Mouse (Mus musculus): ENCODE measurements at regions not wholly inside any gene's neighbourhood (a gene's known extent, or its start where the extent isn't known, plus 50 kb on each side); places are given as distances from the start of the nearest gene placed in this dataset.
A peak's percentile ranks its signal among the peaks of the same experiment; 100 is the strongest.

DNA sequence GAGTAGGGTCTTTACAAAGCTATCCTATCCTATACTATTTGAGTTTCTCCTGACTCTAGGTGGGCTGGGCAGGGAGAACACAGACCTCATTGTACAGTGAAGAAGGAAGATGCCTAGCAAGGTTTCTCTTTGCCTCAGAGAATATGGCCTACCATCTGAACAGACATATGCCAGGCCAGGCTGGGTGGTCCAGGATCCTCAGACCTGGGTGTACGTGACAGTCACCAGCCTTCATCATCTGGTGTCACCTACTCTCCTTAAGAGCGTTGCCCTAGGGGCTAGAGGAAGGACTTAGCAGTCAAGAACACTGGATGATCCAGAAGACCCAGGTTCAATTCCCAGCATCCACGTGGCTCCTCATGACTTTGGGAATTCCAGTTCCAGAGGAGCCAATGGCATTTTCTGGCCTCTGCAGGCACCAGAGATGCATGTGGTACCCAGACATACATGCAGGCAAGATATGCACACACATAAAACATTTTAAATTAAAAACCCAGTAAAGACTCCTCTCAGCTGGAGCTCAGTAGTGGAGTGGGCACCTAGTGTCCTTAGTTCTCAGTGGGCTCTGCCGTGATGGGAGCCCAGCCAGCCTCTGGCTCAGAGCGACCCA, 214.9 kb downstream of the Bcl2l11 start:
- DNase-seq (ENCODE audit: extremely low read depth, low read depth, low spot score): no peak
- Histone ChIP-seq H3K4me1 (ENCODE audit: control insufficient read depth, insufficient read depth, low read length) (peaks cover 9% of the 10 kb centered on the region), H3K27me3 (ENCODE audit: control insufficient read depth, insufficient read depth, low read length) (no peaks in the 10 kb centered on the region), H3K4me3 (ENCODE audit: insufficient read depth, low read depth, low read length) (no peak overlapping the region), H3K27ac (replicated peaks; ENCODE audit: insufficient read depth, low read depth, low read length) (no peak overlapping the region), H3K36me3 (ENCODE audit: control insufficient read depth, insufficient read depth, low read length) (no peaks in the 10 kb centered on the region), H3K79me2 (ENCODE audit: control insufficient read depth, insufficient read depth, low read length) (no peaks in the 10 kb centered on the region), H3K9ac (ENCODE audit: low read depth, low read length) (no peak overlapping the region)
- no peak for TF ChIP-seq POLR2A (IDR thresholded peaks at IDR 0.05; ENCODE audit: extremely low read depth, insufficient read depth, low read length)
- TF ChIP-seq CTCF (IDR thresholded peaks at IDR 0.05; ENCODE audit: low read depth, low read length): no peak
- 99% methylated on average over 5 of the region's 5 CpGs for WGBS

DNA sequence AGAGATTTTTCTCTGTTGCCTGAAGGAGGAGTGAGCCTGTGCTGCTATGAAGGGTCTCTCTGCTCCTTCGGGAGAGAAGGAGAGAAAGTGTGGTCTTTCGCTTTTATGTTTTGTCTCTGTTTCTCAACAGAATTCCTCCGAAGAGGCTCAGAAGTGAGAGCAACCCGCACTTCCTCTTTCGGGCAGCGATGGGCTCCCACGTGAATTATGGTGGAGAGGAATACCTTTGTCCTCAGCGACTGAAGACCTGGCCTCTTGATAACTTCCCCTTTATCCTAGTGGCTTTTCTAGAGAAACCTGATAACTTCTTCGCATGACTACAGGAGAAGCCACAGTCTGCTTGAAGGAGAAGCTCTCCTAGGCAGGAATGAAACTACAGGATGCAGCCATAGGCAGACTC, 216.4 kb downstream of the Bcl2l11 start:
- WGBS: 85% methylated on average over 9 of the region's 9 CpGs
- H3K9ac ChIP-seq (ENCODE audit: low read depth, low read length): no peak overlapping the region
- H3K4me3 ChIP-seq (ENCODE audit: insufficient read depth, low read depth, low read length): no peak overlapping the region
- no peak overlapping the region for H3K27ac ChIP-seq (replicated peaks; ENCODE audit: insufficient read depth, low read depth, low read length)
- DNase-seq (ENCODE audit: extremely low read depth, low read depth, low spot score): no peak
- peaks cover 9% of the 10 kb centered on the region for H3K4me1 ChIP-seq (ENCODE audit: control insufficient read depth, insufficient read depth, low read length)
- H3K79me2 ChIP-seq (ENCODE audit: control insufficient read depth, insufficient read depth, low read length): no peaks in the 10 kb centered on the region
- H3K27me3 ChIP-seq (ENCODE audit: control insufficient read depth, insufficient read depth, low read length): no peaks in the 10 kb centered on the region
- TF ChIP-seq POLR2A (IDR thresholded peaks at IDR 0.05; ENCODE audit: extremely low read depth, insufficient read depth, low read length) (no peak), CTCF (IDR thresholded peaks at IDR 0.05; ENCODE audit: low read depth, low read length) (no peak)
- H3K36me3 ChIP-seq (ENCODE audit: control insufficient read depth, insufficient read depth, low read length): no peaks in the 10 kb centered on the region

DNA sequence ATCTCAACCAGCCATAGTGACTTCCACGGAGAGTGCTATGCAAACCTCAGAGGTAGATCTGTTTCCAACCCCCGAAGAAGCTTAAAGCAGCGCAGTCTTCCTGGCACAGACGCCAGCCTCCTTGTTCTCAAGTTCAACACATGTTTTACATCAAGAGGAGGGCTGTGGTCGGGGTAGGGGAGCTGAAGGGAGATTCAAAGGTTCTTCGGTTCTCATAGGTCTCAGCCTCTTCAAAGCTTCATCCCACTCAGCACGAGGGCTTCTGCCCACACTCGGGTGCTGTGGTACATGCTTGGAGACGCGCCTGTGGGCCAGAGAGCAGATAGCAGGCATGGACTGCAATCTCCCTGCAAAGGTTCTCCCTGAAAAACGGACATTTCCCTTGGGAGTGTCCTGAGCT, 219.7 kb downstream of the Bcl2l11 start:
- TF ChIP-seq CTCF (IDR thresholded peaks at IDR 0.05; ENCODE audit: low read depth, low read length) (no peak), POLR2A (IDR thresholded peaks at IDR 0.05; ENCODE audit: extremely low read depth, insufficient read depth, low read length) (no peak)

GRCm38 (mm10) chr2:128348556-128348955, 222.7 kb downstream of the Bcl2l11 start:
- WGBS: 83% methylated on average over 2 of the region's 2 CpGs
- Histone ChIP-seq H3K27me3 (ENCODE audit: control insufficient read depth, insufficient read depth, low read length) (no peaks in the 10 kb centered on the region), H3K4me3 (ENCODE audit: insufficient read depth, low read depth, low read length) (no peak overlapping the region), H3K9ac (ENCODE audit: low read depth, low read length) (no peak overlapping the region), H3K27ac (replicated peaks; ENCODE audit: insufficient read depth, low read depth, low read length) (no peak overlapping the region), H3K79me2 (ENCODE audit: control insufficient read depth, insufficient read depth, low read length) (no peaks in the 10 kb centered on the region), H3K36me3 (ENCODE audit: control insufficient read depth, insufficient read depth, low read length) (no peaks in the 10 kb centered on the region), H3K4me1 (ENCODE audit: control insufficient read depth, insufficient read depth, low read length) (no peaks in the 10 kb centered on the region)
- DNase-seq (ENCODE audit: extremely low read depth, low read depth, low spot score): no peak
- TF ChIP-seq CTCF (IDR thresholded peaks at IDR 0.05; ENCODE audit: low read depth, low read length) (peak; percentile 20; the same call in 1 of the 2 replicates), POLR2A (IDR thresholded peaks at IDR 0.05; ENCODE audit: extremely low read depth, insufficient read depth, low read length) (no peak)

More for the DNA sequence above, 219.7 kb downstream of the Bcl2l11 start:
- Histone ChIP-seq H3K4me1 (ENCODE audit: control insufficient read depth, insufficient read depth, low read length) (no peaks in the 10 kb centered on the region), H3K27ac (replicated peaks; ENCODE audit: insufficient read depth, low read depth, low read length) (no peak overlapping the region), H3K27me3 (ENCODE audit: control insufficient read depth, insufficient read depth, low read length) (no peaks in the 10 kb centered on the region), H3K36me3 (ENCODE audit: control insufficient read depth, insufficient read depth, low read length) (no peaks in the 10 kb centered on the region), H3K4me3 (ENCODE audit: insufficient read depth, low read depth, low read length) (no peak overlapping the region), H3K79me2 (ENCODE audit: control insufficient read depth, insufficient read depth, low read length) (no peaks in the 10 kb centered on the region), H3K9ac (ENCODE audit: low read depth, low read length) (no peak overlapping the region)
- no peak for DNase-seq (ENCODE audit: extremely low read depth, low read depth, low spot score)
- WGBS: 82% methylated on average over 11 of the region's 11 CpGs

DNA sequence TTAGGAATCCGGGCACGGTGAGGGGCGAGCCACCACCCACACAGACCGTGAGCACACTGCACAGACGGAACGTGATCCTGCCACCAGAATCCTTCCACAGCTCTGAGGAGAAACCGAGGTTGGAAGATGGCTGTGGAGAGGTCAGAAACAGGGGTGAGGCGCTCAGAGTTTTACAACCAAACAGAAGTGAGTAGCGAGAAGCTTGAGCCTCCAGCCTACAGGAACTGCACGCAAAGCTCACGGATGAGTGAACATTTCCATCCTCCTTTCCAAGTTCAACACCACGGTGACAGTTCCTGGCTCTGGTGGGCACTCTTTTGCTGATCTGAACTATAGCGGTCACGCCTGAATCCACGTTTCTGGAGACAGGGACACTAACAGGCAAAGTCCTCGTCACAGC, 225.6 kb downstream of the Bcl2l11 start:
- Histone ChIP-seq H3K4me1 (ENCODE audit: control insufficient read depth, insufficient read depth, low read length) (no peaks in the 10 kb centered on the region), H3K36me3 (ENCODE audit: control insufficient read depth, insufficient read depth, low read length) (no peaks in the 10 kb centered on the region), H3K27ac (replicated peaks; ENCODE audit: insufficient read depth, low read depth, low read length) (no peak overlapping the region), H3K27me3 (ENCODE audit: control insufficient read depth, insufficient read depth, low read length) (no peaks in the 10 kb centered on the region), H3K4me3 (ENCODE audit: insufficient read depth, low read depth, low read length) (no peak overlapping the region), H3K79me2 (ENCODE audit: control insufficient read depth, insufficient read depth, low read length) (no peaks in the 10 kb centered on the region), H3K9ac (ENCODE audit: low read depth, low read length) (no peak overlapping the region)
- no peak for DNase-seq (ENCODE audit: extremely low read depth, low read depth, low spot score)
- 94% methylated on average over 16 of the region's 16 CpGs for WGBS
- TF ChIP-seq CTCF (IDR thresholded peaks at IDR 0.05; ENCODE audit: low read depth, low read length): no peak
- no peak for TF ChIP-seq POLR2A (IDR thresholded peaks at IDR 0.05; ENCODE audit: extremely low read depth, insufficient read depth, low read length)

DNA sequence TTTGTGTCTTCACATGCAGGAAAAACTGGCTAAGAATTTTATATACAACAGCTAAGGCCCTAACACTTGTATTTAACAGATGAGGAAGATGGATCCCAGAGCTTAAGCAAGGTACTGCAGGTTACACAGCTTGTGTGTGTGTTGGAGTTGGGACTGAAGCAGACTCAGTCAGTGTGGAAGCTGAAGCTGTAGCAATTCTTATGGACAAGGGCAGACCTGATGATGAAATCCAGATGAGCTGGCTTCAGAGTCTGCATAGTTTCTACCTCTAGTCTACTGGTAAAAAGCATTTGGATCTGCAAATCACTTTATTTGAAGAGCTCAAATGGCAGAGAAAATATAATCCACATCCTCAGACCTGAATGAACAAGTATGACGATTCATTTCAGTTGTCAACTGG, 226.7 kb downstream of the Bcl2l11 start:
- Histone ChIP-seq H3K36me3 (ENCODE audit: control insufficient read depth, insufficient read depth, low read length) (no peaks in the 10 kb centered on the region), H3K27me3 (ENCODE audit: control insufficient read depth, insufficient read depth, low read length) (no peaks in the 10 kb centered on the region), H3K9ac (ENCODE audit: low read depth, low read length) (no peak overlapping the region), H3K4me3 (ENCODE audit: insufficient read depth, low read depth, low read length) (no peak overlapping the region), H3K4me1 (ENCODE audit: control insufficient read depth, insufficient read depth, low read length) (no peaks in the 10 kb centered on the region), H3K79me2 (ENCODE audit: control insufficient read depth, insufficient read depth, low read length) (no peaks in the 10 kb centered on the region), H3K27ac (replicated peaks; ENCODE audit: insufficient read depth, low read depth, low read length) (no peak overlapping the region)
- no peak for DNase-seq (ENCODE audit: extremely low read depth, low read depth, low spot score)
- TF ChIP-seq CTCF (IDR thresholded peaks at IDR 0.05; ENCODE audit: low read depth, low read length): no peak
- no peak for TF ChIP-seq POLR2A (IDR thresholded peaks at IDR 0.05; ENCODE audit: extremely low read depth, insufficient read depth, low read length)
- 92% methylated on average over 1 of the region's 1 CpGs for WGBS
